Mouse (Mus musculus) limb, embryonic 11.5 days (tissue): ENCODE results near the gene Trat1. TPM values are rescaled to one million over a fixed set of nuclear protein-coding genes. Genes with fewer than 3 reads are reported as not detected.

Experiments
- polyA plus RNA-seq: library from polyadenylated mRNA; unstranded; fragments of >200 nt; fragmentation: Nextera tagmentation; extraction: Ambion mirVana; gene quantifications from 2 replicates; pipeline ENCODE4 v1.2.1, GENCODE M21; 2014

Trat1 gene
- polyA plus RNA-seq, 1 experiment from 2014 or later: not detected

Other genes starting within 250 kb of the Trat1 start
- gene Retnlb, start 44.8 kb upstream of the Trat1 start, polyA plus RNA-seq: not detected in 2 replicates
- not detected in 2 replicates for gene Retnla, start 70.5 kb upstream of the Trat1 start, polyA plus RNA-seq
- not detected in 2 replicates for gene Retnlg, start 100.6 kb upstream of the Trat1 start, polyA plus RNA-seq
- 49.8 and 53.5 TPM in 2 replicates for gene Dzip3, start 222.1 kb upstream of the Trat1 start, polyA plus RNA-seq
- gene Cip2a, start 222.2 kb upstream of the Trat1 start, polyA plus RNA-seq: 53.9 and 55.8 TPM in 2 replicates